Mouse (Mus musculus): ENCODE results near the gene Gm9857. TPM values are rescaled to one million over a fixed set of nuclear protein-coding genes. Genes with fewer than 3 reads are reported as not detected.

Gm9857 gene
- polyA plus RNA-seq, 1 experiment from 2014 or later, result not detected

DNA sequence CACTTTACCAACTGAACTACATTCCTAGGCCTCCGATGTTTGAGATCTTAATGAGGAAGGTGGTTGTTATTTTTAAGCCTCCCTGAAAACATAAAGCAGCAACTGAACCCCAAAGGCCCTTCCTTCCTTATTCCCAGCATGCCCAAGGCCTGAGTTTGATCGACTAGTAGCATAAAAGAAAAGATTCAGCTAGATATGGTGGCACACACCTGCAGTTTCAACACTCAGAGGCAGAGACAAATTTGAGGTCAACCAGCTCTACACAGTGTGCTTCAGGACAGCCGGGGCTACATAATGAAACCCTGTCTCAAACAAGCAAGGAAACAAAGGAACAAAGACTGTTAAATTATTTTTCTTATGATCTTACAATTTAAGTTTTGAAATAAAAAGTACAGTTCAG, 23.5 kb upstream of the Gm9857 start:
- Histone ChIP-seq H3K36me3 (no peaks in the 10 kb centered on the region), H3K4me3 (replicated peaks) (no peak overlapping the region), H3K9me3 (no peaks in the 10 kb centered on the region), H3K4me1 (replicated peaks) (peaks cover 7% of the 10 kb centered on the region), H3K4me2 (no peak overlapping the region), H3K9ac (replicated peaks) (no peak overlapping the region), H3K27me3 (no peaks in the 10 kb centered on the region), H3K27ac (no peak overlapping the region)
- WGBS, result 85% methylated on average over 3 of the region's 3 CpGs
- no peak for ATAC-seq (ENCODE audit: insufficient number of reproducible peaks, insufficient read depth, low FRiP score, low TSS enrichment, low read depth)

DNA sequence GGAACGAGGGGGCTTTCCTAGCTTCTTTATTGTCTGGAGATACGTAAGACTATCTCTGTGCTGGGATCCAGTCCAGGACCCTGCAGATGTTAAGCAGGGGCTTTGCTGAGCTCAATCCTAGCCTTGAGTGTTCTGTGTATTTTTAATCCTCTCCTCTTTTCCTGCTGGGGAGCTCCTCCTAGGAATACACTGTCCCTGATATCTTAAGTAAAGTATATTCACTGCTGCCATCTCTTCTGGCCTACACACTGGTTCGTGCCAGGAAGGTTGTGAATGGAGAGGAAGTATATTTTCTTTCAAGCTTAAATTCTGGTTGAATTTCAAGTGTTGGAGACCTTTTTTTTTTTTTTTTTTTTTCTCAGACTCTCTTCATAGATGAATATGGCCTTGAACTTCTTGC, 23.0 kb upstream of the Gm9857 start:
- Histone ChIP-seq H3K4me3 (replicated peaks) (no peak overlapping the region), H3K36me3 (no peaks in the 10 kb centered on the region), H3K9me3 (no peaks in the 10 kb centered on the region), H3K27me3 (no peaks in the 10 kb centered on the region), H3K4me2 (no peak overlapping the region), H3K9ac (replicated peaks) (no peak overlapping the region), H3K27ac (no peak overlapping the region), H3K4me1 (replicated peaks) (peaks cover 7% of the 10 kb centered on the region)
- 79% methylated on average over 3 of the region's 3 CpGs for WGBS
- no peak for ATAC-seq (ENCODE audit: insufficient number of reproducible peaks, insufficient read depth, low FRiP score, low TSS enrichment, low read depth)

DNA sequence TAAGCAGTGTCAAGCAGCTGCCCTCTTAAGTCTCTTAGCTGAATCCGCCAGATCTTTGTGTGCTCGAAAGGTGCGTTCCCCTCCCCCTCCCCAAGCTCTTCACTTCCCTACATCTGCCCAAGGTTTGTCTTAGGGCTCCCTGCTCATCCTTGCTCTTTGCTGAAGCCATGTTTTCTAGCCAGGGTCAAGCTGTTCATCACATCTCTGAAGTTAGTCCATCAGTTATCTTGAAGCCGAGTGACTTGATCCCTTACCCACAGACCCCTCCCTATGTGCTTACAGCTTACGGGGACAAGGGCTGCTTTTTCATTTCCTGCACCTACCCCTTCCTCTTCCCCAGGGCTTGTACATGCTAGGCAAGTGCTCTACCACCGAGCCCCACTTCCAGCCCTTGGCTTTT, 21.4 kb upstream of the Gm9857 start:
- H3K27ac ChIP-seq, result no peak overlapping the region
- WGBS, result 63% methylated on average over 6 of the region's 6 CpGs
- H3K4me1 ChIP-seq (replicated peaks), result peaks cover 7% of the 10 kb centered on the region
- no peak overlapping the region for H3K4me3 ChIP-seq (replicated peaks)
- no peaks in the 10 kb centered on the region for H3K9me3 ChIP-seq
- no peak overlapping the region for H3K4me2 ChIP-seq
- no peaks in the 10 kb centered on the region for H3K27me3 ChIP-seq
- ATAC-seq (ENCODE audit: insufficient number of reproducible peaks, insufficient read depth, low FRiP score, low TSS enrichment, low read depth), result no peak
- H3K9ac ChIP-seq (replicated peaks), result no peak overlapping the region
- H3K36me3 ChIP-seq, result no peaks in the 10 kb centered on the region

DNA sequence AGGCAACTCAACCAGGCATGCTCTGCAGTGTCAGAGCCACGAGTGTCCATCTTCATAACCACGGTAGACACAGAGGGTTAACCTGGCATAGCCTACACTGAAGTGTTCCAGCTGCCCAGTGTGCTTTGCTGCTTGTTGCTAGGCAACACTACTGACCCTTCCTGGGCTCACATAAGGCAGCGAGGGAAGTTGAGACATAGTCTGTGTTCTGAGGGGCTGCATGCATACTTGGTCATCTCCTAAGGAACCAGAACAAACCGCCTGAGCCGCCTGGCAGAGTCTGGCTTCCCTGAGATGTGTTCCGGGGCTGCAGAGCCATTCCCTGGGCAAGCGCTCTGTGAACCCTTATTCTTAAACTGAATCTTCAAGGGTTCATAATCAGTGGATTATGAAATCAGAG, 21.0 kb upstream of the Gm9857 start:
- Histone ChIP-seq H3K9ac (replicated peaks) (no peak overlapping the region), H3K27ac (no peak overlapping the region), H3K4me2 (no peak overlapping the region), H3K4me1 (replicated peaks) (peaks cover 7% of the 10 kb centered on the region), H3K9me3 (no peaks in the 10 kb centered on the region), H3K27me3 (no peaks in the 10 kb centered on the region), H3K4me3 (replicated peaks) (no peak overlapping the region), H3K36me3 (no peaks in the 10 kb centered on the region)
- 57% methylated on average over 7 of the region's 7 CpGs for WGBS
- ATAC-seq (ENCODE audit: insufficient number of reproducible peaks, insufficient read depth, low FRiP score, low TSS enrichment, low read depth), result no peak

DNA sequence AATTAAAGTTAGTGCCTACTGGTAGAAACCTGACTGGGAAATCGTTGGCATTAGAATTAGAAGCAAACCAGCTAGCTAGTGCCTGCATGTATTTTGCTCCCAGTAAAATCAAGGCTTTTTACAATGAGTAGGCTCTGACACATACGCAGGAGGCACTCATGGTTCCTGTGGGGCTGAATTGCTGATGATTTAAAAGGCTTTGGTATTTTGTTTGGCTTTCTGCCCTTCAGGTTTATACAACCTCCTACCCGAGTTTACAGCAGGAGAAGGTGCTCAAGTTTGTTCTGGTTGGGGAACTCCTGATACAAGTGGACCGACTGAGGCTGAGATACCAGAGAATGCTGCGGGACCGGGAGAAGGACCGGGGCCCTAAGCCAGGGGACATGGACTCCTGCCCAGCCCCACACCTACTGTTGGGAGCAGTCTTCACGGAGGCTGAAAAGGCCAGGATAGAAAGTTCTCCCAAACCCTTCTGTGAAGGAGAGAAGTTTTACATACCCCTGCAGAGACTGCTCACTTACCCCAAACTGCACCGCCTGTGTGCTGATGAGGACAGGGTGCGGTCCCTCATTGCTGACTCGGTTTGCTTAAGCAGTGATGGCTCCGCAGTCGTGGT, 19.5 kb upstream of the Gm9857 start:
- Histone ChIP-seq H3K27ac (no peak overlapping the region), H3K9ac (replicated peaks) (no peak overlapping the region), H3K9me3 (no peaks in the 10 kb centered on the region), H3K4me3 (replicated peaks) (no peak overlapping the region), H3K27me3 (no peaks in the 10 kb centered on the region), H3K36me3 (no peaks in the 10 kb centered on the region), H3K4me1 (replicated peaks) (peaks cover 7% of the 10 kb centered on the region), H3K4me2 (no peak overlapping the region)
- no peak for ATAC-seq (ENCODE audit: insufficient number of reproducible peaks, insufficient read depth, low FRiP score, low TSS enrichment, low read depth)
- WGBS, result 66% methylated on average over 13 of the region's 13 CpGs

DNA sequence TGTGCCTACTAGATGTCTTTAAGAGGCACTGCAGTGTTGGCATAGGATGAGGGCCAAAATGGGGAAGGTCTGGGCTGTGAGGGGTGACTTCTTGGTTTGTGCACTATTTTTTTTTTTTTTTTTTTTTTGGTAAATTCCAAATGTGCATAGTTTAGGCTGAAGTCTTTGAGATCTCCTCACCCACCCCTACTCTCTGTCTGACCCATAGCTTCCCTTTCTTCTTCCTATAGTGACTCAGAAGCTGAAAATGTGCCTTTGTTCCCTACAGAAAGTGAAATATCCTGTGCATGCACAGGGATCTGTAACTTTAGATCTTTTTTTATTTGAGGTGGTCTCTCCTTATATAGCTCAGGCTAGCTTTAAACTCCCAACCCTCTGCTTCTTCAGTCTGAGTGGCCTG, 17.7 kb upstream of the Gm9857 start:
- no peaks in the 10 kb centered on the region for H3K27me3 ChIP-seq
- H3K9me3 ChIP-seq, result no peaks in the 10 kb centered on the region
- H3K4me1 ChIP-seq (replicated peaks), result peaks cover 7% of the 10 kb centered on the region
- H3K27ac ChIP-seq, result no peak overlapping the region
- no peak overlapping the region for H3K9ac ChIP-seq (replicated peaks)
- no peak for ATAC-seq (ENCODE audit: insufficient number of reproducible peaks, insufficient read depth, low FRiP score, low TSS enrichment, low read depth)
- H3K4me2 ChIP-seq, result no peak overlapping the region
- H3K4me3 ChIP-seq (replicated peaks), result no peak overlapping the region
- no peaks in the 10 kb centered on the region for H3K36me3 ChIP-seq

DNA sequence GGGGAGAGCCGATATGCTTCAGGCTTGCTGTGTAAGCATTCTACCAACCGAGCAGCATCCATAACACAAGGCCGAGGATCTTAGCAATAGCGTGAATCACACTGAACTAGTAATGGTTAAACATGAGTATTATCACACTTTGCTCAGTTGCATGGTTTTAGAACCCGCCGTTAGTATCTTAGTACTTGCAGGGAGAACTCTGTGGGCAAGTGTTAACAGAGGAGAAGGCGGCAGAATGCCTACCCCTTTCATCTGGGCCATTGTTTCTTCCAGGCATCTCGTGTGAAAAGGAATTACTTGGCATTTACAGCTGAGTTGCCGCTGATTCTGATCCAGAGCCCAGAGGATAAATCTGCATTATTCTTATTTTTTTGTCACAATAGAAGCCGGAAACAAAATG, 751 bp upstream of the Gm9857 start:
- ATAC-seq (ENCODE audit: insufficient number of reproducible peaks, insufficient read depth, low FRiP score, low TSS enrichment, low read depth), result no peak
- Histone ChIP-seq H3K27me3 (no peaks in the 10 kb centered on the region), H3K27ac (no peak overlapping the region), H3K36me3 (no peaks in the 10 kb centered on the region), H3K4me3 (replicated peaks) (no peak overlapping the region), H3K9ac (replicated peaks) (no peak overlapping the region), H3K4me1 (replicated peaks) (no peaks in the 10 kb centered on the region), H3K4me2 (no peak overlapping the region), H3K9me3 (no peaks in the 10 kb centered on the region)
- 85% methylated on average over 10 of the region's 10 CpGs for WGBS

DNA sequence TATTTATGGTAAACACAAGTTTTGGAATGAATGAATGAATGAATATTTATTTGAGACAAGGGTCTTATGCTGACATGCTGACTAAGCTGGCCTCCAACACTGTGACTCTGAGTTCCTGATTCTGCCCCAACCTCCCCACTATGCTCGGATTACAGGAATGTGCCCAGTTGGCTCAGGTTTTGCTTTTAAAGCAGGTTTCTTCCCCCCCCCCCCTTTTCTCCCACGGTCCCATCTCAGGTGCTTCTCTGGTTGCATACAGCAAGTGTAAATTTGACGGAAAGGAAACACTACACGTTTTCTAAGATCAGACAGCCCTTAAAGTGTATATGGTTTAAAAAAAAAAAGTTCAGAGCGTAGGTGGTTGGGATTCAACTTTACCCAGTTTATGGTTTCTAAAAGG, 672 bp downstream of the Gm9857 start, which contains the start of gene Henmt1:
Henmt1 (plus strand) TSS at position 301 of the 400 bp plus-strand sequence.
- Histone ChIP-seq H3K36me3 (no peaks in the 10 kb centered on the region), H3K4me2 (peak within 1 kb of the TSS; percentile 60), H3K9ac (replicated peaks) (peak within 1 kb of the TSS; percentile 37; the same call in 1 of the 2 replicates), H3K27ac (no peak within 1 kb of the TSS), H3K4me3 (replicated peaks) (peak within 1 kb of the TSS; percentile 37), H3K9me3 (no peaks in the 10 kb centered on the region), H3K27me3 (no peaks in the 10 kb centered on the region), H3K4me1 (replicated peaks) (no peaks in the 10 kb centered on the region)
- ATAC-seq (ENCODE audit: insufficient number of reproducible peaks, insufficient read depth, low FRiP score, low TSS enrichment, low read depth), result no peak
- WGBS, result 83% methylated on average over 5 of the region's 5 CpGs

DNA sequence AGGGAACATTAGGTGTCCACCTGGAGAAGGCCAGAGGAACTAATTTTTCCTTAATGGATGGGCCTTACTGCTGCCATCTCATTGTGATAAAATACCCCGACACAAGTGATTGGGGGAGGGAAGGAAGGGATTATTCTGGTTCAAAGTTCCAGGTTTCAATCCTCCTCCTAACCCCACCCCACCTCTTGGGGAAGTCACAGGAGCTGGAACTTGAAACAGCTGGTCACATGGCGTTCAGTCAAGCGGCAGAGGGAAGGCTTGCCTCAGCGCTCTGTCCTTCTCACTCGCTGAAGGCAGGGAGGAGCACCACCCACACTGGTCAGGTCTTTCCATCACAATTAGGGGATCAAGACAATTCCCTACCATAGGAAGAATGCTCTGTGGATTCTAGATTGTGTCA, 1.6 kb downstream of the Gm9857 start:
- no peak overlapping the region for H3K9ac ChIP-seq (replicated peaks)
- no peaks in the 10 kb centered on the region for H3K9me3 ChIP-seq
- no peak overlapping the region for H3K4me3 ChIP-seq (replicated peaks)
- no peak overlapping the region for H3K27ac ChIP-seq
- H3K4me1 ChIP-seq (replicated peaks), result no peaks in the 10 kb centered on the region
- no peaks in the 10 kb centered on the region for H3K27me3 ChIP-seq
- no peak for ATAC-seq (ENCODE audit: insufficient number of reproducible peaks, insufficient read depth, low FRiP score, low TSS enrichment, low read depth)
- 84% methylated on average over 5 of the region's 5 CpGs for WGBS
- no peaks in the 10 kb centered on the region for H3K36me3 ChIP-seq
- H3K4me2 ChIP-seq, result no peak overlapping the region

DNA sequence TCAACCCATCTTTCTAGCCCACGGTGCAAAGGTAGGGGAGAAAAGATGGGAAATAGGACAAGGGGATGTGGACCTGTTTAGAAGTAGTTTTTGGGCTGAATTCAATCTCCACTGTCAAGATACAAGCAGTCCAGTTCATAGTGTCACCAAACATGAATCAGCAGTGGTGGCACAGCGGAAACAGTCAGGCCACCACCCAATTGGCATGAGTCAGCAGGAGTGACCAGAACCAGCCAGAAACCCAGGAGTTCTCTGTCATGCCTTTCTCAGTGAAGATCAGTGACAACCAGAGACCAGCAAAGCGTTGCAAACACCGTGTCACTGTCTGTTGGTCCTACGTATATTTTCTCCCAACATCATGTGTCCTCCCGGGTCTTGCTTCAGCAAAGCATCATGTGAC, 6.7 kb downstream of the Gm9857 start:
- Histone ChIP-seq H3K4me1 (replicated peaks) (no peaks in the 10 kb centered on the region), H3K27me3 (no peaks in the 10 kb centered on the region), H3K9me3 (no peaks in the 10 kb centered on the region), H3K9ac (replicated peaks) (no peak overlapping the region), H3K27ac (no peak overlapping the region), H3K4me3 (replicated peaks) (no peak overlapping the region), H3K4me2 (no peak overlapping the region), H3K36me3 (no peaks in the 10 kb centered on the region)
- no peak for ATAC-seq (ENCODE audit: insufficient number of reproducible peaks, insufficient read depth, low FRiP score, low TSS enrichment, low read depth)
- WGBS, result 94% methylated on average over 6 of the region's 6 CpGs

DNA sequence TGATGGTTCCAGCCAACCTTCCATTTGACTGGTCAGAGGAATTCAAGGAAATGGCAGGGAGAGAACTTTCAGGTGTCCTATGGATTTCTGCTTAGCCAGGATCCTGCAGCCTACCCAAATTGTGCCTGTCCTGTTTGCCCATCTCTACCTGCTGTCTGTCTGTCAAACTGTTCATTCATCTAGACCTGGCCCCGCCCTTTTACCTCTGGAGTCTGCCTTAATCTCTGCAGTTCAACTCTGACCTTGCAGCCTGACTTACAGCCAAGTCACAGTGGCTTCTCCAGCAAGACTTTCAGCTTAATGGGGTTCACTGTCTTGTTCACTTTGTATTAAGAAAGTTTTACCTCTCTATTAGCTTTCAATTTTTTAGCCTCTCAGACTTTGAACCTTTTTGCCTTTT, 13.9 kb downstream of the Gm9857 start:
- no peaks in the 10 kb centered on the region for H3K36me3 ChIP-seq
- 74% methylated on average over 1 of the region's 1 CpGs for WGBS
- H3K9ac ChIP-seq (replicated peaks), result no peak overlapping the region
- H3K4me2 ChIP-seq, result no peak overlapping the region
- no peak overlapping the region for H3K4me3 ChIP-seq (replicated peaks)
- no peak overlapping the region for H3K27ac ChIP-seq
- H3K4me1 ChIP-seq (replicated peaks), result no peaks in the 10 kb centered on the region
- no peaks in the 10 kb centered on the region for H3K9me3 ChIP-seq
- no peak for ATAC-seq (ENCODE audit: insufficient number of reproducible peaks, insufficient read depth, low FRiP score, low TSS enrichment, low read depth)
- H3K27me3 ChIP-seq, result no peaks in the 10 kb centered on the region

DNA sequence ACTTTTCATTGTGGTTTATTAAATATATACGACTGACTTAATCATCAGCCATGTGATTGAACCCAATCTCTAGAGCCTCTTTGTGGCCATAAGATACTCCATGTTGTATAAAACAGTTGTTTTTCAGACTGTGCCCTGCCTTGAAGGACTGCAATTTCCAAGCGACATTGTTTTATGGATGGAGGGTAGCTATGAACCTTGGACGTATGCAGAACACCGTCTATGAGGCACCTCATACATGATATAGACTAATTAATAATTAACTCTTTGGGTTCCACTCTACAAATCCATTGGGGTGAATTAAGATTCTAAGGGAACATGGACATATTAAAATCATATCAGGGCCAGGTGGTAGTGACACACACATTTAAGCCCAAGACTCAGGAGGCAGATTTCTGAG, 14.6 kb downstream of the Gm9857 start:
- H3K9me3 ChIP-seq, result no peaks in the 10 kb centered on the region
- H3K4me3 ChIP-seq (replicated peaks), result no peak overlapping the region
- H3K4me1 ChIP-seq (replicated peaks), result no peaks in the 10 kb centered on the region
- H3K9ac ChIP-seq (replicated peaks), result no peak overlapping the region
- H3K36me3 ChIP-seq, result no peaks in the 10 kb centered on the region
- no peak for ATAC-seq (ENCODE audit: insufficient number of reproducible peaks, insufficient read depth, low FRiP score, low TSS enrichment, low read depth)
- H3K4me2 ChIP-seq, result no peak overlapping the region
- H3K27ac ChIP-seq, result no peak overlapping the region
- 85% methylated on average over 4 of the region's 4 CpGs for WGBS
- H3K27me3 ChIP-seq, result no peaks in the 10 kb centered on the region

Measured in limb, embryonic 12.5 days (tissue).